Comparison of ENCODE assay signal across 30 mouse cellular contexts in the genomic region with DNA sequence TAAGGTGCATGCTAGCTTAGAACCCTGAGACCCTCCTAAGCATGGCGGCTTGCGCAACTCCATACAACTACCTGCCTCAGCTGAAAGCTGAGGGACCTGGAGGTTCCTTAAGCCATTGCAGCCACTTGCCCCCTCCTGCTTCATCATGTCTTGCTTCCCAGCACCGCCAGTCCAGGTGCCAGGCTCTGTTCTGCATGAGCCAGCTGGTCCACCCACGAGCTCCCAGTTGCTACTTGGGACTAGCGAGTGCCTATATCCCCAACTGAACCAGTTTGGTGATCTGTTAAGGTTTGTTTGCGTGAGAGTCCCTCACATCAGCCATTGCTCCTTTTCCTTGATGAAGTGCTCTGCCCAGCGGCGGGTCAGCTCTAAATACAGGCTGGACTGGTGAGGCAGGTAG. TPM values are rescaled to one million over a fixed set of nuclear protein-coding genes. Genes with fewer than 3 reads are reported as not detected.
DNase-seq lines count a peak whose midpoint lies in the region; ATAC-seq and TF ChIP-seq lines count a peak whose summit lies in the region.
"Had no signal": no experiment of that assay in that cellular context is flagged by ENCODE, and none has a peak within 500 bp of the region (broad histone marks: within the 10 kb centered on the region; RNA-seq: fewer than 3 reads in every experiment).

No protein-coding gene starts in this region.

- 0 out of 2 replicates have a peak overlapping the region, but pooled peaks have one; percentile 17 for H3K4me3 ChIP-seq in E14TG2a.4 (replicated peaks; ENCODE audit: low read length)
- H3K4me3 ChIP-seq: embryonic facial prominence, embryonic 10.5 days; embryonic facial prominence, embryonic 13.5 days; erythroblast, embryonic 14.5 days; heart, adult 2 months; heart, embryonic 10.5 days; heart, embryonic 13.5 days had no signal

- TF ChIP-seq CTCF in E14TG2a.4 (conservative IDR thresholded peaks at IDR 0.05; ENCODE audit: low read length): no peak

- intact Hi-C loops in left cerebral cortex, postnatal 36 days (cut with DNase I): no loop called here
- intact Hi-C loops in left cerebral cortex, postnatal 4 days (cut with DNase I): no loop called here

- DNase-seq in frontal cortex, postnatal 25 days (ENCODE audit: low spot score in 2 of 2): no peak
- peak; percentile 50 to 51 for DNase-seq in left cerebral cortex, postnatal 36 days (ENCODE audit: low spot score in 2 of 2)
- no peak for DNase-seq in left cerebral cortex, postnatal 4 days
- DNase-seq in kidney, postnatal 4 days: no peak
- DNase-seq: adrenal gland, postnatal 10 days; adrenal gland, postnatal 36 days; cerebellum, adult 11-12 months; cerebellum, adult 8-10 months; cerebellum, postnatal 10 days; cerebellum, postnatal 36 days; embryo, embryonic 11 days; forebrain, postnatal 0 days; gastrocnemius, postnatal 10 days; gastrocnemius, postnatal 36 days; heart, adult 2 months; heart, postnatal 14 days; heart, postnatal 4 days had no signal

- peaks cover 85% of the 10 kb centered on the region for H3K36me3 ChIP-seq in E14TG2a.4 (ENCODE audit: insufficient read depth, low read length)

- H3K9me3 ChIP-seq in E14TG2a.4 (ENCODE audit: low read length): no peaks in the 10 kb centered on the region
- H3K9me3 ChIP-seq: embryonic facial prominence, embryonic 10.5 days; embryonic facial prominence, embryonic 13.5 days; heart, embryonic 10.5 days; heart, embryonic 13.5 days had no signal

- peak; percentile 71 for ATAC-seq in frontal cortex, adult (ENCODE audit: low TSS enrichment)
- ATAC-seq: forebrain, embryonic 14.5 days; forebrain, postnatal 0 days; hindbrain, postnatal 0 days; inflammation-experienced regulatory T-cells, adult 6 months; Patski had no signal

- peaks cover 5% of the 10 kb centered on the region; the same call in 1 of the 2 replicates for H3K27me3 ChIP-seq in E14TG2a.4 (ENCODE audit: insufficient read depth, low read length)

- H3K4me1 ChIP-seq in E14TG2a.4 (replicated peaks; ENCODE audit: low read depth, low read length): peaks cover 72% of the 10 kb centered on the region

RNA-seq across cellular contexts. Expression of gene 1110065P20Rik, which starts 5.3 kb away (rescaled TPM):
- total RNA-seq in left cerebral cortex, postnatal 36 days (2021): 10 to 100 TPM; 75.1 to 84.6 TPM
- total RNA-seq in left cerebral cortex, postnatal 4 days (2021): 10 to 100 TPM; 74.1 to 75.1 TPM

RNA-seq across cellular contexts. Expression of gene Maneal, which starts 5.7 kb away (rescaled TPM):
- total RNA-seq in left cerebral cortex, postnatal 36 days (2021): 10 to 100 TPM; 48.4 to 58.0 TPM
- total RNA-seq in left cerebral cortex, postnatal 4 days (2021): 10 to 100 TPM; 48.8 to 52.5 TPM

RNA-seq across cellular contexts. Expression of gene Yrdc, which starts 5.8 kb away (rescaled TPM):
- 10 to 100 TPM; 31.4 to 35.2 TPM for total RNA-seq in left cerebral cortex, postnatal 36 days (2021)
- total RNA-seq in left cerebral cortex, postnatal 4 days (2021): 10 to 100 TPM; 40.6 to 45.8 TPM

RNA-seq across cellular contexts. Expression of gene Epha10, which starts 24.4 kb away (rescaled TPM):
- 10 to 100 TPM; 40.4 to 67.2 TPM for total RNA-seq in left cerebral cortex, postnatal 36 days (2021)
- 10 to 100 TPM; 15.7 to 18.8 TPM for total RNA-seq in left cerebral cortex, postnatal 4 days (2021)
- total RNA-seq: gastrocnemius, adult 18-20 months; gastrocnemius, postnatal 36 days; granulocyte monocyte progenitor cell, adult 5-6 weeks; heart, adult 2 months; heart, postnatal 14 days; heart, postnatal 4 days had no signal

RNA-seq across cellular contexts. Expression of gene Mtf1, which starts 54.4 kb away (rescaled TPM):
- 10 to 100 TPM; 20.8 to 28.1 TPM for total RNA-seq in left cerebral cortex, postnatal 36 days (2021)
- 10 to 100 TPM; 25.0 to 27.2 TPM for total RNA-seq in left cerebral cortex, postnatal 4 days (2021)

Comparison
In these comparisons a context has a peak if more than half of its experiments do, and no peak if none do; other contexts are left out.
1. DNase-seq: peak in left cerebral cortex, postnatal 36 days (2 of 2); none in frontal cortex, postnatal 25 days (0 of 2), left cerebral cortex, postnatal 4 days (single experiment) and kidney, postnatal 4 days (0 of 2).